Mouse (Mus musculus): ENCODE results near the gene Gpr3. TPM values are rescaled to one million over a fixed set of nuclear protein-coding genes. Genes with fewer than 3 reads are reported as not detected.

The Gpr3 gene
- total and polyA plus RNA-seq, 2 experiments from 2014 or later: 0.15 TPM; not detected in 1

DNA sequence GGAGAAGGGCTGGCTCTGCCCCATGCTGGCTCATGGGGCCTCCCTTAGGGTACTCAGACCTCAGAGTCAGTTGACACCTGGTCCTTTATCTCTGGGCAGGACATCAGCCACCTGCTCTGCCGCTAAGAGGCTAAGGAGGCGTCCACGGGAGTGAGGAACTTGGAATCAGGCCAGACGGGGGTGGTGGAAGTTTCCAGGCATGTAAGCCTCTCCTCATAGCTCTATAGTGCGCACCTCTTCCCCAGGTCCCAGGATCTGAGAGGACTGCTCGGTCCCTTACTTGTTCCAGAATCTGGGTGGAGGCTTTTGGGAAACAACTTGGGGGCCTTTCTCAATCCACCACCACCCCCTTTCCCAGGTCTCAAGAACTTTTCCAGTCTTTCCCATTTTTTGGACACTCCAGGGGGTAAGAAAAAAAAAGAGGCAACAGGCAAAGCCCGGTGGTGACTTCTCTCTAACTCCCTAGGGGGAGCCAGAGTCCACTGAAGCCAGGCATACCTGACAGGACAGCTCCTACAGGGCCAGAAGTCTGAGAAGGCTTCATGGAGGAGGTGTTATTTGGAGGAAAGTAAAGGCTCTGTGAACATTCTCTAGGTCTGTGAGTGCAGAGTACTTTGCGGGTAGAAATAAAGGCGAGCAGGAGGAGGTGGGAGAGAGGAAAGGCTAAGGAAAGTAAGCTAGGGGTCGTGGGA lies 21.1 kb upstream of the Gpr3 start:
- H3K4me1 ChIP-seq (ENCODE audit: control insufficient read depth, insufficient read depth): no peaks in the 10 kb centered on the region
- H3K4me2 ChIP-seq (ENCODE audit: low read depth, low read length): no peak overlapping the region
- no peaks in the 10 kb centered on the region for H3K27me3 ChIP-seq (ENCODE audit: control insufficient read depth, insufficient read depth, low read length)
- ATAC-seq (ENCODE audit: insufficient read depth, low read depth) (no peak), DNase-seq (ENCODE audit: low spot score) (peak; percentile 46)
- no peaks in the 10 kb centered on the region for H3K36me3 ChIP-seq (replicated peaks; ENCODE audit: control insufficient read depth, insufficient read depth, low read length)
- no peak overlapping the region for H3K4me3 ChIP-seq (ENCODE audit: low read depth, low read length)
- TF ChIP-seq CTCF (IDR thresholded peaks at IDR 0.05; ENCODE audit: low read depth) (peak; percentile 64), EP300 (IDR thresholded peaks at IDR 0.05; ENCODE audit: low read depth) (no peak)
- no peaks in the 10 kb centered on the region for H3K9me3 ChIP-seq (replicated peaks; ENCODE audit: control insufficient read depth, low read length)
- 30% methylated on average over 10 of the region's 10 CpGs for WGBS
- no peak overlapping the region for H3K9ac ChIP-seq (replicated peaks; ENCODE audit: low read depth, low read length)
- no peak overlapping the region for H3K27ac ChIP-seq (ENCODE audit: low read depth)

DNA sequence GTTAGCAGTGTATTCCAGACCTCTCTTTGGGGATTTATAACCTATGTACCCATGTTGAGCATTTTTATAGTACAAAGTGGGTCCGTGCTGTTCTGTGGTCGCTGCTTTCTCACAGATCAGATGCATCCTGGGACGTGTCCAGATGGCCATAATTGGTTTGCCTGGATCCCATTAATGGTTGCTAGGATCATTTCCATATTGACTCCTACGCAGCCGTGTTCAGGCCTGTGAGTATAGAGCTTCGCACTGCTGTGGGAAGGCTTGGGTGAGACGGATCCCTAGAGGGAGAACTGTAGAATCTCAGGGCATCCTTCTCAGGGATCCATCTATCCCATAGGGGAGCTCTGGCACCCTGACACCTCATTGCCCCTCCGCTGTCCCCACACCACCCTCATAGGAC lies 17.2 kb upstream of the Gpr3 start:
- Histone ChIP-seq H3K36me3 (replicated peaks; ENCODE audit: control insufficient read depth, insufficient read depth, low read length) (no peaks in the 10 kb centered on the region), H3K4me3 (ENCODE audit: low read depth, low read length) (no peak overlapping the region), H3K9ac (replicated peaks; ENCODE audit: low read depth, low read length) (no peak overlapping the region), H3K4me2 (ENCODE audit: low read depth, low read length) (no peak overlapping the region), H3K9me3 (replicated peaks; ENCODE audit: control insufficient read depth, low read length) (no peaks in the 10 kb centered on the region), H3K27ac (ENCODE audit: low read depth) (no peak overlapping the region), H3K27me3 (ENCODE audit: control insufficient read depth, insufficient read depth, low read length) (no peaks in the 10 kb centered on the region), H3K4me1 (ENCODE audit: control insufficient read depth, insufficient read depth) (no peaks in the 10 kb centered on the region)
- ATAC-seq (ENCODE audit: insufficient read depth, low read depth) (no peak), DNase-seq (ENCODE audit: low spot score) (no peak)
- TF ChIP-seq EP300 (IDR thresholded peaks at IDR 0.05; ENCODE audit: low read depth): no peak
- TF ChIP-seq CTCF (IDR thresholded peaks at IDR 0.05; ENCODE audit: low read depth): no peak
- 82% methylated on average over 8 of the region's 8 CpGs for WGBS

DNA sequence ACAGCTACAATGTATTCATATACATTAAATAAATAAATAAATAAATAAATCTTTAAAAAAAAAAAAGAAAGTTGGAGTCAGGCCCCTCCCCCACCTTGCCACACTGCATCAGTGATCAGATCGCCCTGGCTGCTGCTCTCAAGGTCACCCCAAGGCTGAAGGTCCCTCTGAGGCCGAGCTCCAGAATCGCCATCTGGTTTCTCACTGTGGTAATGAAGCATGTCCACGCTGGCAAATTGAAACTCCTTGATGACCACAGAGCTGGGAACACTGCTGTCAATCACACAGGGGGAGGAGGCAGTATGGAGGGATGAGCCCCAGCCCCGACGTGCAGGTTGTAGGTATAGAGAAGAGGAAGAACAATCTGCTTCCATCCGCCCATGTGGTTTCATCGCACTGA lies 15.3 kb upstream of the Gpr3 start:
- WGBS: 73% methylated on average over 8 of the region's 8 CpGs
- Histone ChIP-seq H3K9ac (replicated peaks; ENCODE audit: low read depth, low read length) (no peak overlapping the region), H3K27ac (ENCODE audit: low read depth) (no peak overlapping the region), H3K4me2 (ENCODE audit: low read depth, low read length) (no peak overlapping the region), H3K4me3 (ENCODE audit: low read depth, low read length) (no peak overlapping the region), H3K36me3 (replicated peaks; ENCODE audit: control insufficient read depth, insufficient read depth, low read length) (no peaks in the 10 kb centered on the region), H3K9me3 (replicated peaks; ENCODE audit: control insufficient read depth, low read length) (no peaks in the 10 kb centered on the region), H3K4me1 (ENCODE audit: control insufficient read depth, insufficient read depth) (no peaks in the 10 kb centered on the region), H3K27me3 (ENCODE audit: control insufficient read depth, insufficient read depth, low read length) (no peaks in the 10 kb centered on the region)
- TF ChIP-seq EP300 (IDR thresholded peaks at IDR 0.05; ENCODE audit: low read depth) (no peak), CTCF (IDR thresholded peaks at IDR 0.05; ENCODE audit: low read depth) (no peak)
- DNase-seq (ENCODE audit: low spot score) (no peak), ATAC-seq (ENCODE audit: insufficient read depth, low read depth) (no peak)

DNA sequence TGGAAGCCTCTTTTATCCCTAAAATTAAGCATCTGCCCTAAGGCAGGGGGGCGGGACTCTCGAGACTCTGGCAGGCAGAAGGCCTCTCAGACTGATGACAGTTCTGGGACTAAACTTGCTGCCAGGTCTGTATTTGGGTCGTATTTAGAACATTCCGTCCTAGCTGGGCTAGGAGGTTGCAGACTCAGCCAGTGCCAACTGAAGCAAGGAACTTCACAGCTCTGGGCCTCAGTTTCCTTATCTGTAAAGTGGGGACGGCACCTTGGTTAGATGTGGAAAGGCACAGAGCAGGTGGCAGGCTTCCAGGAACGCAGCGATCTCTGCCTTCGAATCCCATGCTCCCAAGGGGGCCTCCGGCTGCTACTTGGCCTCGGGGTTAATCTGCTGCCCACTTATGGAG lies 13.7 kb upstream of the Gpr3 start:
- H3K27me3 ChIP-seq (ENCODE audit: control insufficient read depth, insufficient read depth, low read length): peaks cover 9% of the 10 kb centered on the region
- H3K4me1 ChIP-seq (ENCODE audit: control insufficient read depth, insufficient read depth): no peaks in the 10 kb centered on the region
- DNase-seq (ENCODE audit: low spot score) (no peak), ATAC-seq (ENCODE audit: insufficient read depth, low read depth) (no peak; the same call in 1 of the 2 replicates)
- 43% methylated on average over 10 of the region's 10 CpGs for WGBS
- no peaks in the 10 kb centered on the region for H3K9me3 ChIP-seq (replicated peaks; ENCODE audit: control insufficient read depth, low read length)
- no peak for TF ChIP-seq CTCF (IDR thresholded peaks at IDR 0.05; ENCODE audit: low read depth)
- no peak for TF ChIP-seq EP300 (IDR thresholded peaks at IDR 0.05; ENCODE audit: low read depth)
- H3K27ac ChIP-seq (ENCODE audit: low read depth): no peak overlapping the region
- no peak overlapping the region for H3K9ac ChIP-seq (replicated peaks; ENCODE audit: low read depth, low read length)
- H3K4me2 ChIP-seq (ENCODE audit: low read depth, low read length): no peak overlapping the region
- H3K4me3 ChIP-seq (ENCODE audit: low read depth, low read length): no peak overlapping the region
- no peaks in the 10 kb centered on the region for H3K36me3 ChIP-seq (replicated peaks; ENCODE audit: control insufficient read depth, insufficient read depth, low read length)

DNA sequence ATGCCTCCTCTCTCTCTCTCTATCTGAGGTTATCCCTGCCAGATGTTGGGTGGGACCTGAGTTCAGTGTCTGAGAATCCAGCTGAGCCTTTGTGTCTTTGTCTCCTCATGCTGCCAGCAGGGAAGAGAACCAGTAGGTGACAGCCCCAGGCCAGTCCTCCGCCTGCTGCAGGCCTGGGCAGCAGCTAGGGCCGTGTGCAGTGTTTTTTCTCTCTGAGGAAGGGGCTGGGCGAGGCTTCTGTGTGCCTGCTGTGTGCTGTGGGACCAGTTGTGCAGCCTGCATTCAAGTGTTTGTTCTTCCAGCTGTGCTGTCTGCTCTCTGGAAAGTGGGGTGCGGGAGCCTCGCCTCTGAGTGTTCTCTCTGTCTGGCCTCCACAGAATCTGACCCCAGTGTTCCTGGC lies 11.5 kb upstream of the Gpr3 start:
- no peak for TF ChIP-seq CTCF (IDR thresholded peaks at IDR 0.05; ENCODE audit: low read depth)
- no peak for TF ChIP-seq EP300 (IDR thresholded peaks at IDR 0.05; ENCODE audit: low read depth)
- H3K4me2 ChIP-seq (ENCODE audit: low read depth, low read length): no peak overlapping the region
- no peaks in the 10 kb centered on the region for H3K9me3 ChIP-seq (replicated peaks; ENCODE audit: control insufficient read depth, low read length)
- H3K36me3 ChIP-seq (replicated peaks; ENCODE audit: control insufficient read depth, insufficient read depth, low read length): no peaks in the 10 kb centered on the region
- no peak overlapping the region for H3K9ac ChIP-seq (replicated peaks; ENCODE audit: low read depth, low read length)
- no peak for DNase-seq (ENCODE audit: low spot score)
- ATAC-seq (ENCODE audit: insufficient read depth, low read depth): no peak
- no peak overlapping the region for H3K4me3 ChIP-seq (ENCODE audit: low read depth, low read length)
- peaks cover 15% of the 10 kb centered on the region for H3K27me3 ChIP-seq (ENCODE audit: control insufficient read depth, insufficient read depth, low read length)
- no peak overlapping the region for H3K27ac ChIP-seq (ENCODE audit: low read depth)
- 76% methylated on average over 5 of the region's 5 CpGs for WGBS
- H3K4me1 ChIP-seq (ENCODE audit: control insufficient read depth, insufficient read depth): no peaks in the 10 kb centered on the region; the same call in 1 of the 2 replicates

DNA sequence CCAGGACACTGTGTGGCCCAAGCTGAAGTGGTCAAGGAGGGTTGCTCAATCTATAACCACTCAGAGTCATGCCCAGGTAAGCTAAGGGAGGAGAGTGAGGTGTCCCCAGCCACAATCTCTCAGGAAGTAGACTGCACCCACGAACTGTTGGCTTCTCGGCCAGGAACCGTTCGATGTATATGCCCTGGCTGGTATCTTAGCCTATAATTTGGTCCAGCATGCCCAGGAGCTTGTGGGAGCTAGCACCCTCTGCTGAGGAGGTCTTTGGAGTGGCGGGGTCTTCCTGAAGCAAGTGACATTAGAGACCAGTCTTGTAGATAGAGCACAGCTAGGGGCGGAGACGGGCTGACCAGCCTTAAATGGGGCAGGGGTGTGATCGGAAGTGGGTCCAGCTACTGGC lies 9.4 kb upstream of the Gpr3 start:
- ATAC-seq (ENCODE audit: insufficient read depth, low read depth): no peak
- WGBS: 82% methylated on average over 8 of the region's 8 CpGs
- DNase-seq (ENCODE audit: low spot score): no peak
- H3K27ac ChIP-seq (ENCODE audit: low read depth): no peak overlapping the region
- no peak overlapping the region for H3K4me3 ChIP-seq (ENCODE audit: low read depth, low read length)
- H3K9ac ChIP-seq (replicated peaks; ENCODE audit: low read depth, low read length): no peak overlapping the region
- no peak for TF ChIP-seq EP300 (IDR thresholded peaks at IDR 0.05; ENCODE audit: low read depth)
- H3K4me2 ChIP-seq (ENCODE audit: low read depth, low read length): no peak overlapping the region
- peaks cover 20% of the 10 kb centered on the region for H3K27me3 ChIP-seq (ENCODE audit: control insufficient read depth, insufficient read depth, low read length)
- no peaks in the 10 kb centered on the region for H3K36me3 ChIP-seq (replicated peaks; ENCODE audit: control insufficient read depth, insufficient read depth, low read length)
- no peaks in the 10 kb centered on the region; the same call in 1 of the 2 replicates for H3K4me1 ChIP-seq (ENCODE audit: control insufficient read depth, insufficient read depth)
- H3K9me3 ChIP-seq (replicated peaks; ENCODE audit: control insufficient read depth, low read length): no peaks in the 10 kb centered on the region
